Mouse (Mus musculus): ENCODE measurements at regions not wholly inside any gene's neighbourhood (a gene's known extent, or its start where the extent isn't known, plus 50 kb on each side); places are given as distances from the start of the nearest gene placed in this dataset.

- no peaks in the 10 kb centered on the region for H3K27me3 ChIP-seq (ENCODE audit: insufficient read depth, poor library complexity, severe bottlenecking)
- WGBS: 74% methylated on average over 4 of the region's 4 CpGs
- no peak overlapping the region for H3K27ac ChIP-seq
Measured at GRCm38 (mm10) chr16:25061631-25062030, 225.0 kb upstream of the Tprg start.

GRCm38 (mm10) chr16:25063981-25064380, 222.6 kb upstream of the Tprg start:
- Histone ChIP-seq H3K4me1 (peaks cover 24% of the 10 kb centered on the region), H3K27ac (no peak overlapping the region), H3K36me3 (no peaks in the 10 kb centered on the region), H3K4me3 (no peak overlapping the region), H3K27me3 (ENCODE audit: insufficient read depth, poor library complexity, severe bottlenecking) (no peaks in the 10 kb centered on the region), H3K9me3 (no peaks in the 10 kb centered on the region)
- DNase-seq (ENCODE audit: low spot score): no peak

More at GRCm38 (mm10) chr16:25061631-25062030, 225.0 kb upstream of the Tprg start:
- Histone ChIP-seq H3K4me1 (peaks cover 30% of the 10 kb centered on the region), H3K9me3 (no peaks in the 10 kb centered on the region), H3K4me3 (no peak overlapping the region), H3K36me3 (no peaks in the 10 kb centered on the region)
- DNase-seq (ENCODE audit: low spot score): peak; percentile 43

GRCm38 (mm10) chr16:25064538-25064937, 222.1 kb upstream of the Tprg start:
- Histone ChIP-seq H3K4me1 (peaks cover 19% of the 10 kb centered on the region), H3K27ac (no peak overlapping the region), H3K4me3 (no peak overlapping the region), H3K36me3 (no peaks in the 10 kb centered on the region), H3K27me3 (ENCODE audit: insufficient read depth, poor library complexity, severe bottlenecking) (no peaks in the 10 kb centered on the region), H3K9me3 (no peaks in the 10 kb centered on the region)
- 11% methylated on average over 4 of the region's 4 CpGs for WGBS
- DNase-seq (ENCODE audit: low spot score): peak; percentile 84

- DNase-seq (ENCODE audit: low spot score): no peak
- no peaks in the 10 kb centered on the region for H3K27me3 ChIP-seq (ENCODE audit: insufficient read depth, poor library complexity, severe bottlenecking)
- 42% methylated on average over 7 of the region's 7 CpGs for WGBS
- no peaks in the 10 kb centered on the region for H3K36me3 ChIP-seq
- no peaks in the 10 kb centered on the region for H3K9me3 ChIP-seq
- H3K4me1 ChIP-seq: peaks cover 10% of the 10 kb centered on the region
- H3K4me3 ChIP-seq: no peak overlapping the region
- no peak overlapping the region for H3K27ac ChIP-seq
Measured at GRCm38 (mm10) chr16:25066822-25067221, 219.8 kb upstream of the Tprg start.

- Histone ChIP-seq H3K27me3 (ENCODE audit: insufficient read depth, poor library complexity, severe bottlenecking) (no peaks in the 10 kb centered on the region), H3K27ac (0 out of 2 replicates have a peak overlapping the region, but pooled peaks have one; percentile 44), H3K4me1 (peaks cover 10% of the 10 kb centered on the region), H3K36me3 (no peaks in the 10 kb centered on the region), H3K9me3 (no peaks in the 10 kb centered on the region), H3K4me3 (no peak overlapping the region)
- 51% methylated on average over 8 of the region's 8 CpGs for WGBS
- no peak for DNase-seq (ENCODE audit: low spot score)
Measured at GRCm38 (mm10) chr16:25067276-25068249, 219.1 kb upstream of the Tprg start.

GRCm38 (mm10) chr16:25080811-25081210, 205.8 kb upstream of the Tprg start:
- no peak overlapping the region for H3K27ac ChIP-seq
- no peaks in the 10 kb centered on the region for H3K9me3 ChIP-seq
- WGBS: 86% methylated on average over 6 of the region's 6 CpGs
- no peaks in the 10 kb centered on the region for H3K27me3 ChIP-seq (ENCODE audit: insufficient read depth, poor library complexity, severe bottlenecking)
- no peaks in the 10 kb centered on the region for H3K36me3 ChIP-seq
- no peak overlapping the region for H3K4me3 ChIP-seq
- no peaks in the 10 kb centered on the region for H3K4me1 ChIP-seq
- no peak for DNase-seq (ENCODE audit: low spot score)

GRCm38 (mm10) chr16:25083729-25084128, 202.9 kb upstream of the Tprg start:
- no peaks in the 10 kb centered on the region for H3K4me1 ChIP-seq
- no peak for DNase-seq (ENCODE audit: low spot score)
- no peak overlapping the region for H3K27ac ChIP-seq
- 82% methylated on average over 1 of the region's 1 CpGs for WGBS
- no peaks in the 10 kb centered on the region for H3K9me3 ChIP-seq
- no peaks in the 10 kb centered on the region for H3K36me3 ChIP-seq
- H3K4me3 ChIP-seq: no peak overlapping the region
- no peaks in the 10 kb centered on the region for H3K27me3 ChIP-seq (ENCODE audit: insufficient read depth, poor library complexity, severe bottlenecking)

GRCm38 (mm10) chr16:25087741-25088648, 198.6 kb upstream of the Tprg start:
- no peaks in the 10 kb centered on the region for H3K9me3 ChIP-seq
- no peaks in the 10 kb centered on the region for H3K27me3 ChIP-seq (ENCODE audit: insufficient read depth, poor library complexity, severe bottlenecking)
- no peaks in the 10 kb centered on the region for H3K4me1 ChIP-seq
- DNase-seq (ENCODE audit: low spot score): no peak
- H3K36me3 ChIP-seq: no peaks in the 10 kb centered on the region
- no peak overlapping the region for H3K4me3 ChIP-seq
- 74% methylated on average over 10 of the region's 10 CpGs for WGBS
- H3K27ac ChIP-seq: no peak overlapping the region

GRCm38 (mm10) chr16:25088649-25089019, 198.0 kb upstream of the Tprg start:
- no peak for DNase-seq (ENCODE audit: low spot score)
- no peaks in the 10 kb centered on the region for H3K4me1 ChIP-seq
- WGBS: 78% methylated on average over 2 of the region's 2 CpGs
- H3K4me3 ChIP-seq: no peak overlapping the region
- H3K36me3 ChIP-seq: no peaks in the 10 kb centered on the region
- no peak overlapping the region for H3K27ac ChIP-seq
- H3K9me3 ChIP-seq: no peaks in the 10 kb centered on the region
- H3K27me3 ChIP-seq (ENCODE audit: insufficient read depth, poor library complexity, severe bottlenecking): no peaks in the 10 kb centered on the region

- 74% methylated on average over 2 of the region's 2 CpGs for WGBS
- Histone ChIP-seq H3K27ac (no peak overlapping the region), H3K9me3 (no peaks in the 10 kb centered on the region), H3K4me3 (no peak overlapping the region), H3K27me3 (ENCODE audit: insufficient read depth, poor library complexity, severe bottlenecking) (no peaks in the 10 kb centered on the region), H3K36me3 (no peaks in the 10 kb centered on the region), H3K4me1 (no peaks in the 10 kb centered on the region)
- no peak for DNase-seq (ENCODE audit: low spot score)
Measured at GRCm38 (mm10) chr16:25104165-25104564, 182.5 kb upstream of the Tprg start.

GRCm38 (mm10) chr16:25104603-25105002, 182.0 kb upstream of the Tprg start:
- H3K27ac ChIP-seq: no peak overlapping the region
- H3K27me3 ChIP-seq (ENCODE audit: insufficient read depth, poor library complexity, severe bottlenecking): no peaks in the 10 kb centered on the region
- no peaks in the 10 kb centered on the region for H3K36me3 ChIP-seq
- WGBS: 54% methylated on average over 2 of the region's 2 CpGs
- no peaks in the 10 kb centered on the region for H3K4me1 ChIP-seq
- no peaks in the 10 kb centered on the region for H3K9me3 ChIP-seq
- no peak overlapping the region for H3K4me3 ChIP-seq
- DNase-seq (ENCODE audit: low spot score): no peak

- 81% methylated on average over 4 of the region's 4 CpGs for WGBS
- Histone ChIP-seq H3K4me1 (no peaks in the 10 kb centered on the region), H3K9me3 (no peaks in the 10 kb centered on the region), H3K27ac (no peak overlapping the region), H3K36me3 (no peaks in the 10 kb centered on the region), H3K27me3 (ENCODE audit: insufficient read depth, poor library complexity, severe bottlenecking) (no peaks in the 10 kb centered on the region), H3K4me3 (no peak overlapping the region)
- DNase-seq (ENCODE audit: low spot score): no peak
Measured at GRCm38 (mm10) chr16:25140164-25140563, 146.5 kb upstream of the Tprg start.

- Histone ChIP-seq H3K27me3 (ENCODE audit: insufficient read depth, poor library complexity, severe bottlenecking) (no peaks in the 10 kb centered on the region), H3K4me1 (no peaks in the 10 kb centered on the region), H3K27ac (no peak overlapping the region), H3K9me3 (no peaks in the 10 kb centered on the region), H3K4me3 (no peak overlapping the region), H3K36me3 (no peaks in the 10 kb centered on the region)
- DNase-seq (ENCODE audit: low spot score): no peak
- WGBS: 73% methylated on average over 4 of the region's 4 CpGs
Measured at GRCm38 (mm10) chr16:25147486-25147885, 139.1 kb upstream of the Tprg start.
